Mouse (Mus musculus): ENCODE measurements around the gene Atp8b2. TPM values are rescaled to one million over a fixed set of nuclear protein-coding genes. Genes with fewer than 3 reads are reported as not detected.

Gene Atp8b2
- total RNA-seq, 2 experiments from 2014 or later = 7.3 to 25.7 TPM

GRCm38 (mm10) chr3:89908836-89909235, 54.5 kb downstream of the Atp8b2 start:
- no peak for ATAC-seq (replicated peaks; ENCODE audit: poor library complexity)

- ATAC-seq (replicated peaks; ENCODE audit: poor library complexity) = no peak
Measured at GRCm38 (mm10) chr3:89907846-89908245, 55.5 kb downstream of the Atp8b2 start.

- no peak for ATAC-seq (replicated peaks; ENCODE audit: poor library complexity)
Measured at GRCm38 (mm10) chr3:89899511-89899908, 63.8 kb downstream of the Atp8b2 start.

GRCm38 (mm10) chr3:89898870-89899510, 64.3 kb downstream of the Atp8b2 start:
- no peak for ATAC-seq (replicated peaks; ENCODE audit: poor library complexity)

- no peak for ATAC-seq (replicated peaks; ENCODE audit: poor library complexity)
Measured at GRCm38 (mm10) chr3:89898011-89898410, 65.3 kb downstream of the Atp8b2 start.

GRCm38 (mm10) chr3:89897204-89897796, 66.0 kb downstream of the Atp8b2 start:
- no peak for ATAC-seq (replicated peaks; ENCODE audit: poor library complexity)

GRCm38 (mm10) chr3:89896571-89896970, 66.7 kb downstream of the Atp8b2 start:
- no peak for ATAC-seq (replicated peaks; ENCODE audit: poor library complexity)

GRCm38 (mm10) chr3:89892517-89893106, 70.7 kb downstream of the Atp8b2 start:
- ATAC-seq (replicated peaks; ENCODE audit: poor library complexity) = peak; percentile 63; the same call in 1 of the 2 replicates

- ATAC-seq (replicated peaks; ENCODE audit: poor library complexity) = no peak
Measured at GRCm38 (mm10) chr3:89891696-89892095, 71.6 kb downstream of the Atp8b2 start.

GRCm38 (mm10) chr3:89889841-89890430, 73.4 kb downstream of the Atp8b2 start:
- no peak for ATAC-seq (replicated peaks; ENCODE audit: poor library complexity)

Other genes starting within 250 kb of the Atp8b2 start
- 20.4 and 23.7 TPM in 2 replicates for gene Adar, start 248.5 kb downstream of the Atp8b2 start, total RNA-seq (2015)
- gene Adar, start 248.5 kb downstream of the Atp8b2 start, total RNA-seq (2017) = 23.2 and 29.9 TPM in 2 replicates
- gene Chrnb2, start 198.9 kb downstream of the Atp8b2 start, total RNA-seq (2015) = 0.22 and 0.71 TPM in 2 replicates
- gene Chrnb2, start 198.9 kb downstream of the Atp8b2 start, total RNA-seq (2017) = 0.30 and 0.37 TPM in 2 replicates
- gene Ube2q1, start 189.9 kb downstream of the Atp8b2 start, total RNA-seq (2015) = 92.5 and 110 TPM in 2 replicates
- gene Ube2q1, start 189.9 kb downstream of the Atp8b2 start, total RNA-seq (2017) = 98.1 and 128 TPM in 2 replicates
- gene She, start 132.1 kb downstream of the Atp8b2 start, total RNA-seq (2015) = 0.12 TPM in 1 of 2 replicates, not detected in the other
- gene She, start 132.1 kb downstream of the Atp8b2 start, total RNA-seq (2017) = not detected in 2 replicates
- 39.5 and 43.6 TPM in 2 replicates for gene Il6ra, start 50.3 kb downstream of the Atp8b2 start, total RNA-seq (2015)
- 12.5 and 15.5 TPM in 2 replicates for gene Il6ra, start 50.3 kb downstream of the Atp8b2 start, total RNA-seq (2017)
- 145 and 177 TPM in 2 replicates for gene Hax1, start 35.3 kb upstream of the Atp8b2 start, total RNA-seq (2015)
- gene Hax1, start 35.3 kb upstream of the Atp8b2 start, total RNA-seq (2017) = 81.7 and 92.1 TPM in 2 replicates
- 54.6 and 65.9 TPM in 2 replicates for gene 4933434E20Rik, start 88.1 kb upstream of the Atp8b2 start, total RNA-seq (2015)
- gene 4933434E20Rik, start 88.1 kb upstream of the Atp8b2 start, total RNA-seq (2017) = 36.0 and 42.3 TPM in 2 replicates
- 187 and 189 TPM in 2 replicates for gene Ubap2l, start 89.1 kb upstream of the Atp8b2 start, total RNA-seq (2015)
- 94.2 and 145 TPM in 2 replicates for gene Ubap2l, start 89.1 kb upstream of the Atp8b2 start, total RNA-seq (2017)
- 515 and 516 TPM in 2 replicates for gene Tpm3, start 109.1 kb upstream of the Atp8b2 start, total RNA-seq (2015)
- 880 and 886 TPM in 2 replicates for gene Tpm3, start 109.1 kb upstream of the Atp8b2 start, total RNA-seq (2017)
- gene Nup210l, start 140.6 kb upstream of the Atp8b2 start, total RNA-seq (2015) = 0.90 and 0.99 TPM in 2 replicates
- gene Nup210l, start 140.6 kb upstream of the Atp8b2 start, total RNA-seq (2017) = 0.47 and 0.71 TPM in 2 replicates

Data from megakaryocyte progenitor cell, adult 5-6 weeks (primary cell).